Mouse (Mus musculus): Measurements from ENCODE around the gene Hacd3.

The Hacd3 gene

DNA sequence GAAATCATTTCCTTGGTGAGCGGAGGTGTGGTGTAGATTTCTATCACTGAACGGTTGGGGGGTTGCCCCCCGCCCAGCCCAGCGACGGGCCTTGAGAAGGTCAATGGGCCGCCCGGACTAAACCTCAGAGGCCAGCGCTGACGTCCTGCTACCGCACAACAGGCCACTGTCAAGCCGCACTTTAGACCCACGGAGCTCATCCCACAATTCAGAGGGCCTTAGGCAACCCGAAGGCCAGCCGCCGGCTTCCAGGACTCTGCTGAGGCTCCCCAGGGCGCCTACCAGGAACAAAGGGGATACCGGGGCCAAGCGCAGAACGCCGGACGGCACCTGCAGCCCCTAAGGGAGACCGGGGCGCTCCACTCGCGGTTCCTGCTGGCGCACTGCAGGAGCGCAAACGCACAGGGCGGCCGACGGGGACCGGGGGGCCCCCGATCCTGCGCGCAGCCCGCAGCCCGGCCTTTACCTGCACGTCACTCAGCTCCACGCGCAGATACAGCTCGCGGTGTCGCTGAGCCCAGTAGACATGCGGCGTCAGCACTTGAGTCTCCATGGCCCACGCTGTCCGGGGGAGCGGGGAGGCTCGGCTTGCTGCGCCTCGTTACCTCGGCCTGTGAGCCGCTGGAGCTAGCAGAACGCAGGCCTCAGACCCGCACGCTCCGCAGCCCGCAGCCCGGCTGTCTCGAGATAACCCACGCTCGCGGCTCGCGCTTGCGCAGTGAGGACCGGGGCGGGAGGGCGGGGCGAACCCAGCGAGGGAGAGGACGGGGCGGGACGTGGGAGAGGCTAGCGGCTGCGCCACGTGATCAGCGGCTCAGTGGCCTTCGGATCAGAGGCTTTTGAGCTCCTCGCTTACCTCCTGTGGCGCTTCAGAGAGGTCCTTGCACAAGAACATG is at the start of gene Hacd3:
Gene Hacd3 (minus strand): TSS at position 703 of the 896 bp plus-strand sequence.
- DNase-seq, result peak; percentile 87

GRCm38 (mm10) chr9:65070587-65070986 is 49.1 kb upstream of the Hacd3 start:
- no peak for DNase-seq

GRCm38 (mm10) chr9:65064251-65064650 is 42.8 kb upstream of the Hacd3 start:
- DNase-seq, result no peak

DNA sequence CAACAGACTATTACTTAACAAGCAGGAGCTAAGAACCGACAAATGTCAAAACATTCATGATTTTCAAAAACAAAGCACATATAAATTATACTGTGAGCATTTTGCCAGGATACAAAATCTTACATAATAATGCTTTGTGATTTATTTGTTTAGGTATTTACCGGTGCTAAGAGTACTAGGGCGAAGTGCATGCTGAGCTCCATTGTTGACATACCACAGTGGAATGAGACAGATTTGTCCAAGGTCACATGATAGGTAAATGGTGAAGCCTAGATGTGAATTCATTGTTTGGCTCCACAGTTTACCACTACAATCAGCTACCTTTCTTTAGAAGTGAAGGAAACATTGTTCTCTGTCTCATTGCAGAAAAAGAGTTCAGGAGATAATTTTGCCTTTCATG is 29.5 kb upstream of the Hacd3 start:
- DNase-seq, result no peak

DNA sequence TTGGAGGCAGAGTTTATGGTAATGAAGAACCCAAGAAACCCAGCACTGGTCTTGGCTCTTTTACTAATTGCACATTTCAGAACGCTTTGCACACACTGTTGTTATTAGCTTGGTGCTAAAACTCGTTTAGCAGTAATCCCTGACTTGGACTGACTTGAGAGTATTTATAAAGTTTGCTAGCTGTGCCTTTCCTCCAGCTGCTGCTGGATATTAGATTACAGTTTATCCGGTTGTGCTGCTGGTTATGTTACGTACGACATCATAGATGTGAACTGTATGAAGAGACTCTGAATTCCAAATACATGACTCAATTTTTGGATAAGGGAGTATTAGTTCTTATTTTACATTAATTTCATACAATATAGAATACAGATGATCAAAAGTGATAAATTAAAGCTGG is 27.9 kb upstream of the Hacd3 start:
- no peak for DNase-seq

DNA sequence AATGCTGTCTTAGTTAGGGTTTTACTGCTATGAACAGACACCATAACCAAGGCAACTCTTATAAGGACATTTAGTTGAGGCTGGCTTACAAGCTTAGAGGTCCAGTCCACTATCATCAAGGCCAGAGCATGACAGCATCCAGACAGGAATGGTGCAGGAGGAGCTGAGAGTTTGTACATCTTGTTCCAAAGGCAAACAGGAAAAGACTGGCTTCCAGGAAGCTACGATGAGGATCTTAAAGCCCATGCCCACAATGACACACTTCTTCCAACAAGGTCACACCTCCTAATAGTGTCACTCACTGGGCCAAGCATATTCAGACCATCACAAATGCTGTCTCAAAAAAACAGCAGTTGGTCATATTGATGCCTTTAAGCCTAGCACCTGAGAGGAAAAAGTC is 25.5 kb upstream of the Hacd3 start:
- no peak for DNase-seq

DNA sequence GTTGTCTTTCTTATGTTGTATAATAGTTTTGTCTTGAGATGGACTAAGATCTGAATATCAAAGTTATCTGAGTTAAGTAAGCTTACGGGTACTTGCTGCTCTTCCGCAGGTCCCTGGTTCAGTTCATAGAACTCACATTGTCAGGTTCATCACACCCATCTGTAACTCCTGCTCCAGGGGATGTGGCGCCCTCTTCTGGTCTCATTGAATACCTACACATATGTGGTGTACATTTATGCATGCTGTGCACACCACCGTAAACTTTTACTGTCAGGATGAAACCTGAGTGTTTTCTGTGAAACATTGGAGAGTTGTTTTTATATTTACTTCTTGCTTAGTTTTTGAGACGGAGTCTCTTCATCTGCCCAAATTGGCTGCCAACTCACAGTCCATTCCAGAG is 19.9 kb upstream of the Hacd3 start:
- DNase-seq, result peak; percentile 8

- DNase-seq, result no peak
These were observed 15.4 kb upstream of the Hacd3 start for GRCm38 (mm10) chr9:65036861-65037260.

GRCm38 (mm10) chr9:65036456-65036855 is 15.0 kb upstream of the Hacd3 start:
- DNase-seq, result no peak

GRCm38 (mm10) chr9:65032269-65033108 is 11.0 kb upstream of the Hacd3 start, which contains the start of gene Dpp8:
TSS of gene Dpp8 (plus strand) at chr9:65032414.
- DNase-seq, result peak; percentile 94

DNA sequence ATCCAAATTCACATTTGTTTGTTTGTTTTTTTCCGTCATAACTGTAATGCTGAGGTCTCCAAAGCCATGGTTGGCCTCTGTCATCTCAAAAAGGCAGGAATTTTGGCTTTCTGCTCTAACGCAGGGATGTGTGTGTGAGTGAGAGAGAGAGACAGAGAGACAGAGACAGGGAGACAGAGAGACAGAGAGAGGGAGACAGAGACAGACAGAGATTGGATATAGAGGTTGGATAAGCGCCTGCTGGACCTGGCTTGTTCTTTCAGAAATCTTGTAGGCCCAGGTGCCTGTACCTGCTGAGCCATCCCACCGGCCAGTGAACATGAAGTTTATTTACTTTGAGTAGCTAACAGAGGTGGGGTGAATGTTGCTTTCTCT is 10.4 kb upstream of the Hacd3 start:
- no peak for DNase-seq

DNA sequence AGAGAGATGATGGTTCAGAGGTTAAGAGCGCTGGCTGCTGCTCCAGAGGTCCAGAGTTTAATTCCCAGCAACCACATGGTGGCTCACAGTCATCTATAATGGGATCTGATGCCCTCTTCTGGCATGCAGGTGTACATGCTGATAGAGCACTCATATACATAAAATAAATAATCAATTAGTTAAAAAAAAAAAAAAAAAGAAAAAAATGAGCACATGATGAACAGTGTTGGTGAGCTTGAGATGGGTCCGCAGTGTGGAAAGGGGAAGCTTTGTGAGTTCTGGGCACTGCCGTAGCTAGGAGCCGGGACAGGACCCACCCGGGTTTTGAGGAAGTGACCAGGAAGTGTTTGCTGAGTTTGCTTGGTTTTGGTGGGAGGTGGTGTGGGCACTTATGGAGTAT is 9.9 kb upstream of the Hacd3 start:
- DNase-seq, result peak; percentile 23

DNA sequence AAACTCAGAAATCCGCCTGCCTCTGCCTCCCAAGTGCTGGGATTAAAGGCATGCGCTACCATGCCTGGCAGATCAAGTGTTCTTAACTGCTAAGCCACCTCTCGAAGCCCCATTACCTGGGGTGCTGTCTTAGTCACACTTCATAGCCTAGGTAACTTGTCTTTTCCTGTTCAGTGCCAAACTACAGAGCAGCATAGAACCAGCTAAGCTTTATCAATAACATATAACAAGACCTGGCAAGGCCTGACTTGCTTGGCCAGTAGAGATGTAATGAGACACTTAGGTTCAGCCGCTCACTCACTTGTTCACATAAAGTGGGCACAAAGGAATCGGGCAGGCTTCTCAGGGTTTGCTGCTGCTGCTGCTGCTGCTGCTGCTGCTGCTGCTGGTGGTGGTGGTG is 6.8 kb upstream of the Hacd3 start:
- no peak for DNase-seq

DNA sequence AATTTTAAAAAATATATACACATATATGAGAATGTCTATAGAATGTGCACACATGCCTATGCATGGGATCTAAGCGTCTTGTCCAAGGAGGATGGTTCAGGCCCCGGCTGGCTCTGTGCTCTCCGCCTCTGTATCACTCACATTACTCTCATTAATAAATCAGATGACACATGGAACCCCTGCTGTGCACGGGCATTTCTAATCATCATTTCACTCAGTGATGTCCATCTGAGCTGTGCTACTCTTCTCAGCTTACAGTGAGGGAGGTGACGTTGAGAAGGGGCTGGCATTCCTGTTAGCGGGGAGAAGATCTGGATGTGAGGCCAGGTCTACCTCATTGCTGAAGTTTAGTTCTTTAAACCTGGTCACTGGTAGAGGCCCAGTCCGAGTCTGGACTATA is 5.7 kb upstream of the Hacd3 start:
- no peak for DNase-seq

- no peak for DNase-seq
These were observed 2.0 kb upstream of the Hacd3 start for GRCm38 (mm10) chr9:65023447-65023846.

GRCm38 (mm10) chr9:65022580-65023135 is 1.2 kb upstream of the Hacd3 start:
- no peak for DNase-seq

DNA sequence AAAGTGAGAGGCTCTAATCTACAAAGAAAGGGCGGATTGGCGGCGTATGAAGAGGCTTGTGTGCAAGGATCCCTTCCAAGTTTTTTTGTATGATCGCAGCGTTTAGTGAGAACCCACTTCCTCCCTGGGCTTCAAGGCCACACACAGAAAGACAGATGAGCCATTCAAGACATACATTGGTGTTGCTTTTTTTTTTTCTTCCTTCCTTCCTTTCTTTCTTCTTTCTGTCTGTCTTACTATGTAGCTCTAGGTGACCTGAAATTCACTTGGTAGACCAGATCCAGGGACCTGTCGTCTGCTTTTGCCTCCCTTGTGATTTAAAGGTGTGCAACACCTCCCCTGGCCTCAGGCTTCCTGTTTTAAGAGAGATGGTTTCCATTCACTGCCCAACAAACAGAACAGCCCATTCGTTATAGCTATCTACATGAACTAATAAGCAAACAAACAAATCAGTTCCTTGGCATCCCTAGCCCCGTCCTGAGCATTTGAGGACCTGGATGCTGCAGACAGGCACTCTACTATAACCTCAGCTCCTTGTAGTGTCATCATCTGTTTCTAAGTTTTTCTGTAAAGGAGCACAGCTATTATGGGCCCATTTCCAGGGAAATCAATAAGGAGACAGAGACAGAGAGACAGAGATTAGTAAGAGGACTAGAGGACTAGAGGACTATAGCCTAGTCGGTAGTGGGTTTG is 540 bp upstream of the Hacd3 start:
- no peak for DNase-seq

DNA sequence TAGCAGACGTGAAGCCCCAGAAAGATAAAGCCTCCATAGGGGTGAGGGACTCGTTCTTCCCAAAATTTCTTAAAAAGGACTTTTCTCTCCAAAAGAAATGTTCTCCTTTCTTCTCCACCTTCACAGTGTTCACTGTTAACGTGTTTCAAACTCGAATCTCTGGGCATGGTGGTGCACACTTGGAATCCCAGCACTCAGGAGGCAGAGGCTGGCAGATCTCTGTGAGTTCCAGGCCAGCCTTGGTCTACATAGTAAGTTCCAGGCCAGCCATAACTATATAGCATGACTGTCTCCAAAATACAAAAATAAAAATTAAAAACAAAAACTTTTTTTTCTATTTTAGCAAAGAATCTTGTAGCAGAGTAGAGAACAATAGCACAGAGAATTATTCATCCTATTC is 1.4 kb downstream of the Hacd3 start:
- DNase-seq, result no peak

DNA sequence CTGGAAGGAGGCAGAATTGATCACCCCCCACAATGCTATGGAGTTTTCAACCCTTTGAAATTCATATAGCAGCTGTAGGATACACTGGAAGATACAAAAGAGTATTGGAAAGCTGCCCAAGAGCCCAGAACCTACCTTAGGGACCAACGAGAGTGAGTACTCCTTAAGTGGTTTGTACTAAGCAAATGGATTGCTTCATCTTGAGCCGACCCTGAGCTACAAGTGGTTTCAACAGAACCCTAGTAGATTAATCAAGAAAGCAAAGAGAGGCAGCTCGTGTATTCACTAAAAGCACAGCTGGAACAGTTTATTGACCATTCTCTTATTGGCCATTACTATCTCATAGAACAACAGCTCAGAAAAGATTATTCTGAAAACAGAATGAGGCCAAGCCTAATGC is 2.3 kb downstream of the Hacd3 start:
- DNase-seq, result no peak

GRCm38 (mm10) chr9:65018588-65019121 is 2.8 kb downstream of the Hacd3 start:
- no peak for DNase-seq

GRCm38 (mm10) chr9:65017896-65018295 is 3.6 kb downstream of the Hacd3 start:
- no peak for DNase-seq

- no peak for DNase-seq
These were observed 4.3 kb downstream of the Hacd3 start for GRCm38 (mm10) chr9:65016978-65017827.
